Mouse (Mus musculus) heart, embryonic 11.5 days (tissue): ENCODE results near the gene Nus1. TPM values are rescaled to one million over a fixed set of nuclear protein-coding genes. Genes with fewer than 3 reads are reported as not detected.
A peak's percentile ranks its signal among the peaks of the same experiment; 100 is the strongest.

ENCODE experiments used
- ATAC-seq: fragments of 200-750 bp; cut with Nextera tagmentation; replicated peaks from 2 replicates; pipeline ENCODE4 v1.8.0; 2017; ENCODE audit warnings: moderate library complexity; ENCODE audit not compliant: insufficient number of reproducible peaks, low FRiP score, low TSS enrichment
- H3K27ac ChIP-seq: fragments of 300-500 bp; sonication (generic); 2 replicates; pipeline ENCODE4 v1.5.1; 2014; ENCODE audit warnings: mild to moderate bottlenecking, low read depth, low read length
- H3K27me3 ChIP-seq: fragments of 300-500 bp; sonication (generic); 2 replicates; pipeline ENCODE4 v1.6.1; 2014; ENCODE audit warnings: mild to moderate bottlenecking, low read length, mixed read lengths; ENCODE audit not compliant: control insufficient read depth, insufficient read depth
- H3K36me3 ChIP-seq: fragments of 300-500 bp; sonication (generic); 2 replicates; pipeline ENCODE4 v1.6.1; 2014; ENCODE audit warnings: mild to moderate bottlenecking, low read length, moderate library complexity, mixed read lengths; ENCODE audit not compliant: control insufficient read depth, insufficient read depth
- H3K4me1 ChIP-seq: fragments of 300-500 bp; sonication (generic); 2 replicates; pipeline ENCODE4 v1.6.1; 2014; ENCODE audit warnings: low read length; ENCODE audit not compliant: control insufficient read depth, insufficient read depth
- H3K4me2 ChIP-seq: fragments of 300-500 bp; sonication (generic); 2 replicates; pipeline ENCODE4 v1.6.1; 2014; ENCODE audit warnings: mild to moderate bottlenecking, moderate library complexity
- H3K4me3 ChIP-seq: fragments of 300-500 bp; sonication (generic); 2 replicates; pipeline ENCODE4 v1.5.1; 2014; ENCODE audit warnings: low read depth, low read length
- H3K9ac ChIP-seq: fragments of 300-500 bp; sonication (generic); 2 replicates; pipeline ENCODE4 v1.6.1; 2014; ENCODE audit warnings: mild to moderate bottlenecking, low read depth, low read length, moderate library complexity
- H3K9me3 ChIP-seq: fragments of 300-500 bp; sonication (generic); replicated peaks from 2 replicates; pipeline ENCODE4 v1.6.1; 2016; ENCODE audit warnings: low read length; ENCODE audit not compliant: control insufficient read depth
- WGBS: fragments of 180-500 bp; shearing (Covaris S2); extraction: QIAGEN DNeasy Blood & Tissue Kit; methylation state at CpG from one replicate; pipeline ENCODE4 v1.1.7; 2014; ENCODE audit not compliant: insufficient replicate concordance; 5-methylcytosine and 5-hydroxymethylcytosine counted together
- polyA plus RNA-seq: library from polyadenylated mRNA; unstranded; fragments of >200 nt; fragmentation: Nextera tagmentation; extraction: Ambion mirVana; gene quantifications from 2 replicates; pipeline ENCODE4 v1.2.1, GENCODE M21; 2014

Nus1 gene
- polyA plus RNA-seq: 9.9 and 11.2 TPM in 2 replicates

GRCm38 (mm10) chr10:52417299-52417997, at the start of gene Nus1:
Gene Nus1 (plus strand): TSS chr10:52417547.
- ATAC-seq: peak; percentile 97
- H3K4me2 ChIP-seq: peak within 1 kb of the TSS; percentile 72
- peak within 1 kb of the TSS; percentile 96 for H3K4me3 ChIP-seq
- H3K9ac ChIP-seq: peak within 1 kb of the TSS; percentile 95
- H3K27me3 ChIP-seq: no peaks in the 10 kb centered on the region
- no peaks in the 10 kb centered on the region for H3K36me3 ChIP-seq
- WGBS: under 1% methylated on average over 51 of the region's 79 CpGs
- H3K9me3 ChIP-seq: no peaks in the 10 kb centered on the region
- H3K27ac ChIP-seq: peak within 1 kb of the TSS; percentile 84
- peaks cover 13% of the 10 kb centered on the region for H3K4me1 ChIP-seq

GRCm38 (mm10) chr10:52368376-52368775, 49.0 kb upstream of the Nus1 start:
- Histone ChIP-seq H3K9ac (no peak overlapping the region), H3K4me3 (no peak overlapping the region), H3K4me2 (no peak overlapping the region), H3K27me3 (no peaks in the 10 kb centered on the region), H3K27ac (no peak overlapping the region), H3K4me1 (no peaks in the 10 kb centered on the region), H3K36me3 (no peaks in the 10 kb centered on the region), H3K9me3 (no peaks in the 10 kb centered on the region)
- no peak for ATAC-seq
- WGBS: 75% methylated on average over 4 of the region's 4 CpGs

GRCm38 (mm10) chr10:52373834-52374233, 43.5 kb upstream of the Nus1 start:
- Histone ChIP-seq H3K36me3 (no peaks in the 10 kb centered on the region), H3K27ac (no peak overlapping the region), H3K27me3 (no peaks in the 10 kb centered on the region), H3K9ac (no peak overlapping the region), H3K4me3 (no peak overlapping the region), H3K9me3 (no peaks in the 10 kb centered on the region), H3K4me2 (no peak overlapping the region), H3K4me1 (no peaks in the 10 kb centered on the region)
- ATAC-seq: no peak
- WGBS: 88% methylated on average over 4 of the region's 4 CpGs

DNA sequence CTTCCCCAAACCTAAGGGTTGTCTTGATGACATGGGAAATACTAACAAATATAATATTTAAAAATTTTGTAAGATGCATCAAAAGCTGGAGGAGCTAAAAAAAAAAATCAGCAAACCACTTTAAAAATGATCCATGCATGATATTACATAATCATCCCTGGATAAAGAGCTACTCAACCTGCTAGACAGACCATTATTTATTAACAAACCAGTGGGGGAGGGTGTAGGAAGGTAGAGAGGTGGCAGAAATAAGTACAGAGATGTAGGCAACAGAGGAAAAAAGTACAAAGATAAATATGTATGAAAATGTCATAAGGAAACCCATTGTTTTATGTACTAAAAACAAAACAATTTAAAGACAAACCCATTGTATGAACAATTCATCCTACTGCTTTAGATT, 42.7 kb upstream of the Nus1 start:
- Histone ChIP-seq H3K4me3 (no peak overlapping the region), H3K36me3 (no peaks in the 10 kb centered on the region)
- no peak for ATAC-seq

GRCm38 (mm10) chr10:52376422-52376821, 40.9 kb upstream of the Nus1 start:
- H3K4me3 ChIP-seq: no peak overlapping the region
- peaks cover 2% of the 10 kb centered on the region; the same call in 1 of the 2 replicates for H3K4me1 ChIP-seq
- H3K27me3 ChIP-seq: no peaks in the 10 kb centered on the region
- ATAC-seq: no peak
- 82% methylated on average over 2 of the region's 2 CpGs for WGBS
- H3K27ac ChIP-seq: no peak overlapping the region
- H3K4me2 ChIP-seq: no peak overlapping the region
- H3K9me3 ChIP-seq: no peaks in the 10 kb centered on the region
- H3K36me3 ChIP-seq: no peaks in the 10 kb centered on the region
- no peak overlapping the region for H3K9ac ChIP-seq

More for the DNA sequence above, 42.7 kb upstream of the Nus1 start:
- Histone ChIP-seq H3K9ac (no peak overlapping the region), H3K27ac (no peak overlapping the region), H3K27me3 (no peaks in the 10 kb centered on the region), H3K4me2 (no peak overlapping the region), H3K4me1 (peaks cover 2% of the 10 kb centered on the region; the same call in 1 of the 2 replicates), H3K9me3 (no peaks in the 10 kb centered on the region)

DNA sequence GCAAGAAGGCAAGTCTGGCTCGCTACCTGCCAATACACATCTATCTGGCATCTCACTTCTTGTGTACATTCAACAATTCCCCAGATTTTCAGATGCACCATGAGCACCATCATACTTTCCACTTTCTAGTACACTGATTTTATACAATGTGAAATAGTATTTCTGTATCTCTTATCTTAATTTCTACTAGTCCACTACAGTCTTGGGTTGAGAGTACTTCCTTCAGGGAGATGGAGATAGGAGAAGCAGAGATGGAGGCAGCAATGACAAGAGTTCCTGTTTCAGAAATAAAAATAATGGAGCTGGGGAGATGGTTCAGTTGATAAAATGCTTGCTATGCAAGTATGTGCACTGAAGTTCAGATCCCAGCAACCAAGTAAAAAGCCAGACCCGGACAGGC, 39.5 kb upstream of the Nus1 start:
- ATAC-seq: no peak
- no peak overlapping the region for H3K9ac ChIP-seq
- H3K4me3 ChIP-seq: no peak overlapping the region
- H3K27me3 ChIP-seq: no peaks in the 10 kb centered on the region
- peaks cover 4% of the 10 kb centered on the region; the same call in 1 of the 2 replicates for H3K4me1 ChIP-seq
- H3K9me3 ChIP-seq: no peaks in the 10 kb centered on the region
- no peak overlapping the region for H3K27ac ChIP-seq
- no peaks in the 10 kb centered on the region for H3K36me3 ChIP-seq
- H3K4me2 ChIP-seq: no peak overlapping the region
- WGBS: 93% methylated on average over 2 of the region's 2 CpGs

DNA sequence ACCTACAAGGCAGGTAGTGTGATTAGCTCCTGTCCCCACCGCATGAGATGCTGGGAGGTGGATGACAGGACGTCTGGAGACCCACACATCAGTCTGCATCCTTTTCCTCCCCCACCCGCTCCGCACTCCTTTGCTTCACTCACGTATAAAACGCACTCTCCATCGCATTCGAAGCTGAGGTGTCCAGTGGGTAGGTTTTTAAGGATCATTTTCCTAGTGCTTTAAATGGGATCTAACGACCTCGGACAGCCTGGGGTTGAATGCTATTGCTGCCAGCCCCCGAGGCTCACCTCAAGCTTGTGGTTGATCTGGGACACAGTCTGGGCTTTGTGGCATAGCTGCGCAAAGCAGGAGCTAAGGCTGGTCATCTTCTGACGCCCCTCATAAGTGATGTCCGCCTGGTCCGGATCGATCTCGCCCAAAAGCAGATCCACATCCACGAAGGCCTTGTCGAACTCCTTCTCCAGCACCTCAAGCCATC, 36.0 kb upstream of the Nus1 start:
- peak overlapping the region; percentile 84 for H3K4me2 ChIP-seq
- H3K4me1 ChIP-seq: peaks cover 7% of the 10 kb centered on the region; the same call in 1 of the 2 replicates
- no peaks in the 10 kb centered on the region for H3K36me3 ChIP-seq
- no peaks in the 10 kb centered on the region for H3K27me3 ChIP-seq
- no peaks in the 10 kb centered on the region for H3K9me3 ChIP-seq
- WGBS: 0% methylated on average over 19 of the region's 19 CpGs
- H3K4me3 ChIP-seq: peak overlapping the region; percentile 69
- peak overlapping the region; percentile 82 for H3K9ac ChIP-seq
- peak; percentile 36 for ATAC-seq
- peak overlapping the region; percentile 74 for H3K27ac ChIP-seq

DNA sequence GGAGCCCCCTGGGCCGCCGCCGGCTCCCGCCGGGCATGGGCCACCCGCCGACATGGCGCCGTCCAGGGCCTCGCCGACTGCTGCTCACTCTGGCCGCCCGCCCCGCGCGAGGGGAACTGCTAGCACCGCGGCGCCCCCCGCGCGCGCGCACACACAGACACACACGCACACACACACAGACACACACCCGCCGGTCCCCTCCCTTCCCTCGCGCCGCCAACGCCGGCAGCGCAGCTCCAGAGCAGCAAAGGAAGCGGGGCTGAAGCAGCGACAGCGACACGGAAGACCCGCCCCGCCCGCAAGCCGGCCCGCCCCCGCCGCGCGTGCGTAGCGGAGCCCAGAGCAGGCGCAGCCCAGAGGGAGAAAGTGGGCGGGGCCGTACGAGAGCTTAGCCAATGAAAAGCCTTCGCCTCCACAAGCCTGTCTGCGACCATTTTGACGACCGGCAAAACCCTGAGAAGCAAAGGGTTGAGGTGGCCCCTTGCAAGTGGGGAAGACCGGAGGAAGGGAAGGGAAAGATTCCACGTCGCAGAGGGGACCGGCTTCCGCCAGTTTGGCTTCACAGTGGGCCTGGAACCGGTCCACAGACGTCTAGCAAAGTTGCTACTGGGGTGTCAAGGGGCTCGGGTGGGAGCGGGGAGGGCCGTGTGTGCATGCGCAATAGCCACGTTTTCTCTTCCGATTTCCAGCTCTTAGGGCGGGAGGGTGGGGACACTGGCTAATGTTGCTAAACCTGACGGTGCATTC, 35.3 kb upstream of the Nus1 start, which contains the start of gene Gopc:
Gene Gopc, minus strand, starts transcription at position 280 of the 747 bp plus-strand sequence.
- Histone ChIP-seq H3K4me2 (peak within 1 kb of the TSS; percentile 84), H3K27ac (peak within 1 kb of the TSS; percentile 74), H3K4me3 (peak within 1 kb of the TSS; percentile 69), H3K27me3 (no peaks in the 10 kb centered on the region), H3K36me3 (no peaks in the 10 kb centered on the region), H3K9me3 (no peaks in the 10 kb centered on the region), H3K4me1 (peaks cover 7% of the 10 kb centered on the region; the same call in 1 of the 2 replicates), H3K9ac (peak within 1 kb of the TSS; percentile 82)
- peak; percentile 99 for ATAC-seq
- WGBS: under 1% methylated on average over 58 of the region's 71 CpGs
